Mouse (Mus musculus): ENCODE data around the gene Eno4.
"Not testable (repeated sequence)": the region's sequence is repeated elsewhere in the genome, so short reads cannot be mapped to it uniquely, and the experiment has no call there.

Eno4 gene

DNA sequence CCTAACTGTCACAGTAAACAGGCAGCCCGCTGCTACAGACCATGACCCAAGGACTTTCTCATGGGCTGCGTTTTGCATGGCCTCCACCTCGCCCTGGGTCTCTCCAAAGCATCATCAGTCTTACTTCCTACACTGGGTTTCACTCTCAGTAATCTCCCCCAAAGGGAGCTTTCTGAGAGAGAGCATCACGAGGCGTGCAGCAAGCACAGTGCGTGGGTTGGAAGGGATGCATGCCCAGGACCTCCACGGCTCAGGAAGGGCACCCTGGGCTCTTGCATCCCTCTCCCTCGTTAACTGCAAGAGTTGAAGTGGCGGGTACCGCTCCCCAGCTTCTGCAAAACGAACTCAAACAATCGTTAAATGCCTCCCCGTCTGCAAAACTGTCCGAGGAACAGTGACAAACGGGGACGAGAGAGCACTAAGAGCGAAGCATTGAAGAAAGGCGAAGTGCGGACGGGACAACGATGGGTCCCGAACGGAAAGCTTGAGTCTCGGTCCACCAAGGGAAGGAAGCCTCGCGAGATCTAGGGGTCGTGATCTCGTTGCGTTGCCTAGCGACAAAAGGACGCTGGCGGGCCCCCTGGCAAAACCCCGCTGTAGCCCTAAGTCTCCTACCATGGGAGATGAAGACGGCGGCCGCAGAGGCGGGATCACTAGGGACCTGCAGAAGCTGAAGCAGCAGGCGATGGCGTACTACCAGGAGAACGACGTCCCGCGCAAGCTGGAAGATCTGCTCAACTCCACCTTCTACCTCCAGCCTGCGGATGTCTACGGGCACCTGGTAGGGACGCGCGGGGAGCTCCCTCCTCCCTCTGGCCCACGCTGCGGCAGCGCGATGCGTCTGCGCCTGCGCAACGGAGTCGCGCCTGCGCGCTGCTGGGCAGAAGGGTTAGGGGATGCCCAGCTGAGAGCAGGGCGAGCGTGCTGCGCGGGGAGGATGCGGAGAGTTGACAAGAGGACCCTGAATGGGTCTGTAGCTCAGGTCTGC, at the start of gene Eno4, which contains the start of gene Hspa12a:
TSS of gene Eno4 (plus strand) at position 585 of the 988 bp plus-strand sequence.
TSS of gene Hspa12a (minus strand) at position 814 of the 988 bp plus-strand sequence.
- peak; percentile 92 to 96 for DNase-seq (ENCODE audit: low spot score in 2 of 2)

DNA sequence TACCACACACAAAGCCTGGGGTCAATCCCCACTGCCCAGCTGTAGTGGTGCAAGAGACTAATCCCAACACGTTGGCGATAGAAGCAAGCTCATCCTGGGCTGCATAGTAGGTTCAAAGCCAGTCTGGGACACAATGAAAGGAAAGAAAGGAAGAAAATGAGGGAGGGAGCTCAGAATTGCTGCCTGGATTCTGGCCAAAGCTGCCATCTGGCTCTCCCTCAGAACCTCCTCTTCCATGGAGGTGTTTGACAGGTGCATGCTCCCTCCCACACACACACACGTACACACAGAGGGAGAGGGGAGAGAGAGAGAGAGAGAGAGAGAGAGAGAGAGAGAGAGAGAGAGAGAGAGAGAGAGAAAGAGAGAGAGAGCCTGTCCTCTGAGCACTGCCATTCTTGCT, 47.0 kb upstream of the Eno4 start:
- DNase-seq (ENCODE audit: low spot score in 2 of 2), result no peak

DNA sequence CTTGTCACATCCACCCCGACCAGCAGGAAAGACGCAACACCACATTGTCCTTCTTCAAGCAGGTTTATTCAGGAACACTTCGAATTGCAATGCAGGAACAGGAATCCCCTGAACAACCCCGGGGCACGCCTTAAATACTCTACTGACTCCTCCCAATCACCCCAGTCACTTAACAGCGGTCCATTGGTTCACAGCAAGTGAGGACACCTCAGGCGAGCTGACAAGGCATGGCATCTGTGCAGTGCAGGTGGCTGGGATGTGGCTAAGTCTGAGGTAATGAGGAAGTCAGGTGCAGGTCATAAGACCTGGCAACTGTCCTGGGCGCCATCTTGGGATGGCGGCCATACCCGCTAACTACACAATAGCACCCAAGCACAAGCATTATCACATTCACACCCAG, 42.8 kb upstream of the Eno4 start:
- DNase-seq (ENCODE audit: low spot score in 2 of 2), result not testable (repeated sequence)

DNA sequence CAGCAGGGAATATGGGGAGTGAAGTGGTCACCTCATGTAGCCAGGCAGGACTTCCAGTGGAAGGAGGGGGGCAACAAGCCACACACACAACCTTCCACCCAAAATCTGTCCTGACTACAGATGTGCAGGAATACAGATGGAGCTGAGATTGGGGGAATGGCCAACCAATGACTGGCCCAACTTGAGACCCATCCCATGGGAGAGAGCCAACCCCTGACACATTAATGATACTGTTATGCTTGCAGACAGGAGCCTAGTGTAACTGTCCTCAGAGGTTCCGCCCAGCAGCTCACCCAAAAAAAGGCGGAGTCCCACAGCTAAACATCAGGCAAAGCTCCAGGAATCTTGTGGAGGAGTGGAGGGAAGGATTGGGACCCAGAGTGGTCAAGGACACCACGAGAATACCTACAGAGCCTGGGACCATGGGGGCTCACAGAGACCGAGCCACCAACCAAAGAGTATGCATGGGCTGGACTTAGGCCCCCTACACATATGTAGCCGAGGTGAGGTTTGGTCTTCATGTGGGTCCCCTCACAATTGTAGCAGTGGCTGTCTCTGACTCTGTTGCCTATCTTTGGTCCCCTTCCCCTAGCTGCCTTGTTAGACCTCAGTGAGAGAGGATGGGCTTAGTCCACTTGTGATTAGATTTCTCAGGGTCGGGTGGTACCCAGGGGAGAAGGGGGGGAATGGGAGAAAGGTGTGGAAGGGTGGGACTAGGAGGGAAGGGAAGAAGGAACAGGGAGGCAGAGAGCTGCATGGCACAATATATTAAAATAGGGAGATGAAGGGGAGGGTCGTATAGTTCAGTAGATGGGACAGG, 39.9 kb upstream of the Eno4 start:
- DNase-seq (ENCODE audit: low spot score in 2 of 2), result no peak

DNA sequence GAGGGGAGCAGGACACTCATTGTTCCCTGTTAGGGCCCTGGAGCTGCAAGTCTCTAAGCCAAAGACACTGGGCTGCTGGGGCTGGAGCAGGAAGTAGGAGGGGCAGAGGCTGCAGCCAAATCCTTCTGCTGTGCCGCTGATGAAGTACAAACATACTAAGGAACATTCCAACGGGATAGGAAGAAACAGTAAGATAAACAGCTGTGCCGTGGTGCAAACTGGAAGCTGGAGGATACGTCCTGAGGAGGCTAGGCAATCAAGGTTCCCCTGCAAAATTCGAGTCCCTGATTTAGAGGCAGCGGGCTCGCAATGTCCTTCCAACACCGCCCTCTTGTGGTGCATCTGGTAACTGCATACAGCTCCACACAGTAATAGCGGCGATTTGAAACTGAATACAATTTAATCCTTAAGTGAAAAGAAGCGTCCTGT, 39.3 kb upstream of the Eno4 start:
- peak; percentile 58 to 90 for DNase-seq (ENCODE audit: low spot score in 2 of 2)

DNA sequence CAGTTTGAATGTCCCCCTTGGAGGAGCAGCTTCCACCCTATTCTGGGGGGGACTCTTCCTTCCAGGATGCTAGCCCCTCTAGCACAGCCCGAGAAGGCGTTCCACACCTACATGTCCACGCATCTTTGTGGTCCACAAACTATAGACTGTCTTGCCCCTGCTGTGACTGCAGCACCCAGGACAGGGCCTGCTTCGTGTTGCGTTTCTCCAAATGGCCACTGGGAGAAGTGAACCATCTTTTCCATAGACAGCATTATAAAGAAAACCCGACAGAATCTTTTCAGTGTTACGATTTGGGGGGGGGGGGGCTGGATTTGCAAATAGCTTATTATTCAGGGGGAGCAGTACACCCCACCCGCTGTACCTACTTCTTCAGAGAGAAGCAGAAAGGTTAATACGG, 36.5 kb upstream of the Eno4 start:
- DNase-seq (ENCODE audit: low spot score in 2 of 2), result no peak

DNA sequence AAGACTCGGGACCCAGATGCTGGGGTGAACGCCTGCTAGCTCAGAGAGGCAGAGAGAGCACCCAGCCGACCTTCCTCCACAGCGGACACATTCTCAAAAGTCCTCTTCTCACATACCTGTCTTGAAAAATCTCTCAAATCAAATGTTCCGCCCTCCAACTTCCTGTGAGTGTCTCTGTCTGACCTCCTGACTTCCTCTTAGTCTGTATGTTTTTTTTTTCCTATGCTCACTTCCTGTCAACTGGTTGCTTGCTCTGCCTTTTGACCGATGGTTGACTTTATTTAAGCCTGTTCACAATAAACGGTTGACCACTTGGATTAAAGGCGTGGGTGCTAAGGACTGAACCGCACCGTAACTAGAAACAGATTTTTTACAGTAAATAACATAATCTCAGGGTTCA, 35.2 kb upstream of the Eno4 start:
- DNase-seq (ENCODE audit: low spot score in 2 of 2), result no peak

DNA sequence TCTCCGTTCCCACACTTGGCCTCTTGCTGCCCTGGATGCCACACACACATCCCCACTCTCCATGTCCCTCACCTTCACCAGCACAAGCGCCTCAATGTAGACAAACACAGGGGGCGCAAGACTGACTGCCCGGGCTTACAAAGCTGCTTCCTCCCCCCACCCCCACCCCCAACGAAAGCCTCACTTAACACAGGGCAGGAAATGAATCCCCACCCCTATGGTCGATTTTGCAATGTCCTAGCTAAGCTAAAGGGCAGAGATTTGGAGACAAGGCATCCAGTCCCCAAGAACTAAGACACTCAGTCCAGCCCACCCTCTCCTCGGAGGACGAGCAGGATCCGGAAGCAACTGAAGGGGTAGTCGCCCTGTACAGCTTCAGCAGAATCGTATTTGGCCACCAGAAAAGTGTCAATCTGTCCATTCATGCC, 32.3 kb upstream of the Eno4 start:
- DNase-seq (ENCODE audit: low spot score in 2 of 2), result no peak

DNA sequence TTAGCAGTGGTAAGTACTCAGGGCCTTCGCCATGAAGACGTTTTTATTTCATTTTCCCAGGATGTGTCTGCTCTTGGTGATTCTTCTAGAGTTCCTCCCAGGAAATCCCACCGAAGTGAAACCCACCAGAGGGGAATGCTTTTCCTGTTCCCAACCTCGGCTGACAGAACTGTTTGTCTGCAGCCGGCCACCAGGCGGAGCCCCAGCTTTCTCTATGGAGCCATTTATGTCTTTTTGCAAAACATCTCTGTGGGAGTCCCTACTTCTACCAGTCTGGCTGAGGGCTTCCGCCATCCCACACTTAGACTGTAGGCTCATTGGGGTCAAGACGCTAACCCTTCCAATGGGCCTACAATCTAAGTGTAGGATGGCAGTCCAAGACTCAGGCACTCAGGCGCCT, 31.8 kb upstream of the Eno4 start:
- peak; percentile 52 to 77 for DNase-seq (ENCODE audit: low spot score in 2 of 2)

DNA sequence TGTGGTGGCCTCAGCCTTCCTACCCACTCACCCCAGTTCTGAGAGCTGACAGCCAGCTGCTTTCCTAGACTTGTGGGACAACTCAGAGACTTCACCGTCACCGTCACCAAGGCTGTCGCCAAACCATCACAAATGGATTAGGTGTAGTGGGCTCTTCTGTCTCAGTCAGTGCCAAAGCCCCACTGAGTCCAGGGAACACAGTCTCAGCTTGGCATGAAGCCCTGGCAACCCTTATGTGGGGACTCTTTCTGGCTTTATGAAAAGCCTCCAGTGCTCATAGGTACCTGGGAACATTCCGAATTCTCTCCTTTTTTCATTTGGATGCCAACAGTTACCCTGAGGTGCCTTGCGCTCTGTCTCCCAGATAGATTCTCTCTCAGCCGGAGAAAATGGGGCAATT, 29.9 kb upstream of the Eno4 start:
- DNase-seq (ENCODE audit: low spot score in 2 of 2), result no peak

DNA sequence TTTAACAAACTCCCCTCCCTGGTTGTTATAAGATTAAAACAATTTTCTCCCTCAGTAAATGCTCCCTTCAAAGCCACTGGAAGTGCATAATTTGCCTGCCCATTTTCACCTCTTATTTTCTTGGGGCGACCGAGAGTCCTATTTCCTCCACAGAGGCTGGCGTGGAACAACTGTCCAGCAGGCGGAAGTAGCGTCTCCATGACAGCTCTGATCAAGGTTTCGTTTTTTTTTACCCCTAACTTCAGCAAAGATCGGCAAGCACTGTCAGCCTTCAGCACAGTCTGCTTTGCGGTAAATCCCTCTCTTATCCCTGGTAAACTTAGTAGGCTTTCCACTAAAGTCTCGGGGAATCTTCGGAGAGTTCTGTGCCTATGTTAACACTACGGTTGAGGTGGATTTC, 24.6 kb upstream of the Eno4 start:
- DNase-seq (ENCODE audit: low spot score in 2 of 2), result no peak

DNA sequence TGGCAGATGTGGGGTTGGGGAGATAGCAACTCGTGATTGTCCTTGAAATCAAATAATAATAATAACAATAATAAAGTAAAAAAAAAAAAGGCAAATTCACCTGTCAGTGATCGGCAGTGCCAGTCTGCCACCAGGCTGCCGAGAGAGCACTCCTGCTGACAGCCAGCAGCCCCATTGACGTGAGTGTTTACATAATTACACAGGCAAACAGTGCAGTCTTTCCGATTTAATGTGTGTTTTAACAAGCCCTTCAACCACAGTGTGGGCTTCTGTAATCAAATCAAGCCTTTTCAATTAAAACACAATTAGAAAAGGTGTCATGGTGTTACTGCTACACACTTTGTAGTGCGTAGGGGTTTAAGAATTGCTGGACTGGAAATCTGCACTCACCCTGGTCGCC, 24.1 kb upstream of the Eno4 start:
- no peak for DNase-seq (ENCODE audit: low spot score in 2 of 2)

DNA sequence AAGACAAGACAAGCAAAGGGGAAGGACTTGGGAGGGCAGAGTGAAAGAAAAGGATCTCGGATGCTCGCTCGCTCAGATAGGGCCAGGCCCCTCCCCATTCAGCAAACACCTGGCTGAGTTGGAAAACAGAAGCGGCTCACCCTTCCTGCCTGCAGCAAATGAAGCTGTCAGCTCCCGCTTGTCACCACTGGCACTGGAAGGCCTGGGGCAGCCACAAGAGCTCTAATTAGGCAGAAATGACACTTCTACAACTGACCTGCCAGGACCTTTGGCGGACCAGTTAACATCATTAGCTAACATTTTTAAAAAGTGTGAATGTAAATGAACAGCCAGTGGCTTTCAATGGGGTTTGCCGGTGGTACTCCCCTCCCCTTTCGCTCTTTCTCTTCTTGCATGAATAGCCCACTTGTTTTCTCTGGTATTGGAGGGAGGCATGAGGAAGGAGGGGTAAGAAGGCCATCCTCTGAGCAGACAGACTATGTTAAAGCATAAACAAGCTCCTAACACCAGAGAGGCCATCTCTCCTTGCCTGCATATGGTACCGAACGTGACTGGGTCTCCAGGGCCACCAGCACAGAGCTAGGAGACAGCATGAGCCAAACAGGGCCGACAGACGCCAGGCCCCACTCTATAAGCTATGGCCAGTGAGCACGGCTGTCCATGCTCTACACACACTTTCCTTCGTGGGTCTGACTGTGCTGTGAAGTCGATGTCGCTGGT, 12.0 kb upstream of the Eno4 start:
- no peak for DNase-seq (ENCODE audit: low spot score in 2 of 2)

DNA sequence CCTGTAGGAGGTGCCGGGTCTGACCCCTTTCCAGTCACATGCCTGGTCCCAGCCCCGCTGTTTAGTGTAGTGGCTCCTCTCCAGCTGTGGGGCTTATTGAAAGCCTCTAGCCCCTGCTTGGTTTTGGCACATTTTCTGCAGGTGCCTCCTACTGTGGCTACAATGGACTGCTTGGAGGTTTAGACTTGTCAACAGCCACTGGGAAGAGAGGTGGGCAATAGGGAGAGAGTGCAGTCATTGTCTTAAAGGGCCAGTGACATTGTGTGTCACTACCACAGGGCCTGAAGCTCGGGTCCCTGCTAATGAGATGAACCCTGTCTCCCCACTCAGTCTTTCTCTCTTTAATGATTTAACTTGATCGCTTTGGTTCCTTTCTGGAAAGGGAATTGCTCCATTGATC, 10.2 kb upstream of the Eno4 start:
- DNase-seq (ENCODE audit: low spot score in 2 of 2), result no peak

DNA sequence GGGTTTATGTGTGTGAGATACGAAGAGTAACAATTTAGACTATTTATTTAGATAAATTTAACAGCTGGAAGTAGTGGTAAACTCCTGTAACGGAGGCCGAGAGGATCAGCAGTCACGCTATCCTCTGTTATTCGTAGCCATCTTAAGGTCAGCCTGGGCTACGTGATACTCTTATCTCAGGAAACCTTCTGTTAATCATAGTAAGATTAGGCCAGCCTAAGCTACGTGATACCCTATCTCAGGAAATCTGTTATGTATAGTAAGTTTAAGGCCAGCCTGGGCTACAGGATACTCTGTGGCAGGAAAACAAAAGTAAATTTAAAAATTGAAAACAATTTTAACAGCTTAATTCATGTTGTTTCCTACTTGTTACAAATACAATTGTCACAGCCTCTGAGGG, 2.7 kb downstream of the Eno4 start:
- DNase-seq (ENCODE audit: low spot score in 2 of 2), result no peak

DNA sequence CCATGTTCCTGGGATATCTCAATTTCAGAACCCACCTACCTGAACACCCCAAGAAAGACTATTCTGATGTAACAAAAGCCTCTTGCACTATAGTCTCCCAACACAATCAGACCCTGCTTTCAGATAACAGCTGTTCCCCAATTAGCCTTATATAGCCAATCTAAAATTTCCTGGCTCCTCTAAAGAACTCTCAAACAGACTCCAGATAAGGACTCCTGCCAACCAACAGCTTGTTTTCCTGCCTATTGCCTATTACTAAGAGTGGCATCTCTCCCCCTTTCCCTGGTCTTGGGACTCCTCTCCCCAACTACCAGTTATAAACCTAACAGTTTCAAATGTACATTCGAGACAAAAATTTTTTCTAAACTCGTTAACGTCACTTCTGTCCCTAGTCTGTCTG, 8.3 kb downstream of the Eno4 start:
- no peak for DNase-seq (ENCODE audit: low spot score in 2 of 2)

DNA sequence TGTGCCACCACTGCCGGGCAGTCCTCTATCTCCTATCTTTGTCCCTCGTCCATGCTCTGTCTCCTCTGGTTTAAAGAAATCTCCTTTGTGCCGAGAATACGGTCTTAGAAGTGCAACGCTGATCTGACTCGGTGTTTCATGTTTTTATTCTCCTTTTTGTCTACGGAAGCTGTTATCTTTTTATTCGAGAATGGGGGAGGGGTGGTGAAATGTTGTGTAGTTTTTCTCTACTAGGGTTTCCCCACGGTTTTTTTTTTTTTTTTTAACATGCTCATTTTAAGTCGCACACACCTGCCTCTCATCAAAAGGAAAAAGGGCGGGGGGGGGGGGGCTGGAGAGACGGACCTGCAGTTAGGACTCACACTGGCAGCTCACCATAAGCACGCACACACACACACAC, 9.0 kb downstream of the Eno4 start:
- no peak for DNase-seq (ENCODE audit: low spot score in 2 of 2)

DNA sequence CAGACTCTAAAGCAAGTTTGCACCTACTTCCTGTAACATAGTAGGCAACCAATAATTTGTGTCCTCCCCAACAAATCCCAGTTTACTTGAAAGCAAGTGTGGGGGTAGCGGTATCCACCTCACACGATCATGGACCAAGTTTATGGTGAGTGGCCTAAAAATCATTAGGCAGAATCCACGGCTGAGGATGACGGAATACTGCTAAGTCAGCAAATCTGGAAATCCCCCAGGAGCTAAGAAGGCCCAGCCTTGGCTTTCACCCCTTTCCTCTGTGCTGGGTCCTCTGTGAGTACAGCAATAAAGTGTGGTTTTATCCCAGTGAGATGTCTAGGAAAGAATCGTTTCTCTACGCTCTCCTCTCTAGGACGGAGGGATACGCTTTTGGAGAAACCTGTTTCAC, 11.6 kb downstream of the Eno4 start:
- DNase-seq (ENCODE audit: low spot score in 2 of 2), result no peak

DNA sequence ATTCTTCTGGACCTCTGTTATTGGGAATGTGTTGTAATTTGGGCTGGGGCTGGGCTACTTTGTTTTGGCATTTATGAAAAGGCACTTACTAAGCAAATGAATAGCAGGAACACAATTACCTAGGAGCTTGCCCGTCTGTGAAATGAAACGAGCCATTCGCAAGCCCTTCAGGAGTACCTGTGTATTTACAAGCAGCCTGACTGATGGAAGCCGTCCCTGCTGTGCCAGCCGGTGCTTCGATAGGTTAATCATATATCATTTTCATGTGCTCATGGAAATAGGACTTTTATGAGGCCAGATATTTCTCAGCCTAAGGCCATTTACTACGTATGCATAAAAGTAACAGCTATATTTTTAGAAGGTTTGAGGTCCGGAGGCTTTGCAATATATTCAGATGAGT, 19.8 kb downstream of the Eno4 start:
- DNase-seq (ENCODE audit: low spot score in 2 of 2), result no peak

DNA sequence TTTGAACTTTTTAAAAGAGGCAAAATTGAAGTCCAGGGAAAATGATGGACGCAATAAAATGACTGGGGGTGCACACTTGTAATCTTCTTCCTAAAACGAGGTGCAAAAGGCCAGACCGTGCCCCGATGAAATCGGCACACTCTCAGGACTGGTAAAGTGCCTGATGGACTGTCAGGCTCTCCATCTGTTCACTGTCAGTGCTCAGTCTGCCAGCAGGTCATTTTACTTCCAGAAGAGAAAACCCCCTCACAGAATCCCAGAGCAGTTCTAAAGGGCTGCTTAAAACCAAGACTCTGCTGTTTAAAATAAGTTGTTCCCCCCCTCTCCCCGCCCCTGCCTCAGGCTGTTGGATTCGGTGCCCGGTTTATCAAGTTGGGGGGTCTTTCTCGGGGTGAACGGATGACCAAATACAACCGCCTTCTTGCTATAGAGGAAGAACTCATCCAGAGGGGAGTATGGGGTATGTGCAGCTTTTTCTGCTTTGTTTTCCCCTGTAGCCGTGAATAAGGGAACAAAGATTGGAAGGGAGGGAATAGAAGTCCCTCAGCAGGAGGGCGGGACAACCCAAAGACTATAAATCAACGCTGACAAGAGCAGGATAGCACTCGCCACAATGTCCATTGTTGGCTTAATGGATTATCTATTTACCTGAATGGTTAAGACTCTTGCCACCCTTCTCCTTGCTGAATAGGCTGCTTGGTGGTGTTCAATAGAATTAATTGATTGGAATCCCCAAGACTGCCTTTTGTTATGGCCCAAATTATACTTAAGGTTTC, 25.7 kb downstream of the Eno4 start:
- DNase-seq (ENCODE audit: low spot score in 2 of 2), result no peak

DNA sequence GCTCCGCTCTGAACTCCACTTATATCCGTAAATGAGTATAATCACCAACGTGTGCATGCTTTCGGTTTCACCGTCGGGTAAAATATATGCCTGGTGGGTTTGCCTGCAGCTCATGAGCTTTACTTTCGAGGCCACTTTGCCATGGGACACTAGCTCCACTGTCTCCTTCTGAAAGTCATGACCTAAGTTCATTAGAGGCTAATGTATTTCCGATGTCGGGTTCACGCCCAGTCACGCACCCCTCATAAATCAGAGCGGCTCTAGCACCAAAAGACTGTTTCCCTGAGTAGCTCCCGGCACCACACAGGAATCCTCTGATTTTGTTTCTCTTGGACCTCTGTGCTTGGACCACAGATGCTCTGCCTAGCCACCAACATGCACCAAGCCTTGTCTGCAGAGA, 27.6 kb downstream of the Eno4 start:
- no peak for DNase-seq (ENCODE audit: low spot score in 2 of 2)
